Mouse (Mus musculus) thymus, adult 18-20 months (tissue): ENCODE measurements around the gene Vmn2r6.
"Not testable (repeated sequence)": the region's sequence is repeated elsewhere in the genome, so short reads cannot be mapped to it uniquely, and the experiment has no call there.

ENCODE experiments used
- DNase-seq, 2 experiments: peaks; one replicate each; pipeline ENCODE4 v3.0.0; 2022; ENCODE audit warnings: mixed read lengths in 2 of 2

Vmn2r6 gene

DNA sequence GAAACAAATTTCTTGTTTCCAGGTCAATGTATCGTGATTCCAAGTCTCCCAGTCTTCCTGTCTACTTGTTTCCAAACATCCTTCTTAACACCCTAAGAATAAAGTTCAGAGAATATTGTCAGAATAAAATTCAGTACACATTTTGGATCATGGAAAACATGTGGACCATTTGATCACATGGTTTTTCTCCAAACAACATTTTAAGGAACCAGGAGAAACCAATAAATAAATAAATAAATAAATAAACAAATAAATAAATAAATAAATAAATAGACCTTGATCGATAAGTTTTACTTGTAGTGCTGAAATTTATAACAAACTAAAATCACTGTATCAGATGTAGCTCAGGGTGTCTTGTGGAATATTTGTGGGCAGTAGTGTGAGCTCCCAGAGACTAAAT is at the start of gene Vmn2r6:
Gene Vmn2r6 (minus strand): TSS at position 101 of the 400 bp plus-strand sequence.
- not testable (repeated sequence) for DNase-seq

DNA sequence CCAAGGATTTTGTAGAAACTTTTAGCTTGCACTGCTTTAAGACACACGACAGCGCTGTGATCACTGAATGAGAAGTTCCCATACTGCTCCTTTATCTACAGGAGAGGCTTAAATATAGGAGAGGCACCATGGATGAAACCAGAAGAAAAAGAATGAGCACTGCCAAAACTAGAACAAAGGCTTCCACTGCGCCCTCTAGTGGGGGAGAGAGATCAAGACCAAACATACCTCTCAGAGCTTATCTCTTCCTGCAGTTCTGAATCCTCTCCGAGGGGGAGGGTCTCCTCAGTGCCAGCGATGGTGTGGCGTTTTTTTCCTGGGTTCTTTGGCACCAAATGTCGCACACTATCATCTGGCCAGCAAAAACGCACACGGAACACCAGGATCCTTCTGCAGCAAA is 22.0 kb upstream of the Vmn2r6 start:
- no peak for DNase-seq

DNA sequence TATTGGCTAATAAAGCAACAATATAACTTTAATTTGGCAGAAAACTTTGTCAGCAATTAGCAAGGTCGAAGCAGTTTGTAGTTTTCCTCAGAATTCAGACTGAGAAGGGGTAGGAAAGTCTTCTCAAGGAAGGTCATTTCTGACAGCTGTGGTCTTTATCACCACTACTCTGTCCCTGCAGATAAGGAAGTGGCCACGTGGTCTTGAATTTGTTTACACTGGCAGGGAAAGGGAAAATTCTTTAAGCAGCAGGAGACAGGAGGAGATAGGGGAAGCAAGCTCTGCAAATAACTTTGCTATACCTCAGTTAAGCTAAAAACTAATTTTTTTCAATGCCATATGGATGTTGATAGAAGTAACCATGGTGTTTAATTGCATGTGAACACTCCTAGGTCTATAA is 3.2 kb upstream of the Vmn2r6 start:
- not testable (repeated sequence) for DNase-seq

DNA sequence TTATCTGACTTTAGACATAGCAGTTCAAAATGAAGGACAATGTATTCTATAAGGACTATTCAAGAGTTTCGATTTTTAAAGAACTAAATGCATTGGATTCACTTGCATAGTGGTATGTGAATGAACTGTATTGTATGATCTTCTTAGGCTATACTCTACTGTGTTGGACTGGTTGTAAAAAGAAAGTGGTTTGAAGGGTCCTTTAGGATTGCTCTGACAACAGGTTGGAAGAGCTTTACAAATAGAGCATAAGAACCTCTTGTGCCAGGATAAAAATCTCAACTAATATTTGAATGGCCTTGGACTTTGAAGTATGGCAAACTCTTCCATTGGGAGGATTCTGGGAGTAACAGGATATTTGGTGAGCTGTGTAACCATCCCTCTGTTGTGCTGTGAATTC is 42.0 kb downstream of the Vmn2r6 start:
- DNase-seq = not testable (repeated sequence)

DNA sequence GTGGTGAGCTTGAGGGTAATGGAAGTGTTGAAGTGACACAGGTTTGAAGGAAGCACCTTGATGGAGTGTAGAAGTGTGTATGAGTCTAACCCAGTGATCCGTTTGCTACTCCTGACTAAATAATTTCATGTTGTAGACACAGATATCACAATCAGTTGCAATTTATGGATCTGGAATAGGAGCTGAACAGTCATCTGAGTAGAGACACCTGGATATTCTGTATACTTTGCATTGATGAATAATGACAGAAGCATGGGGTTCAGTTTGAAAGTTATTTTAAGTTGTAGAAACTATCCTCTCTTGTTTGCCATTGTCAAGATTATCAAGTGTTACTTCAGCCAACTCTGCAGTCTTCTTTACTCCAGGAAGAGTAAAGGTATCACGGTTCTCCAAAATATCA is 55.9 kb downstream of the Vmn2r6 start, which contains the start of gene Vmn2r5:
Gene Vmn2r5 (minus strand): TSS at position 101 of the 400 bp plus-strand sequence.
- not testable (repeated sequence) for DNase-seq
